Comparison of ENCODE assay signal across 17 mouse cellular contexts in genomic region chrX:85384452-85384851, GRCm38 (mm10).
DNase-seq lines count a peak whose midpoint lies in the region; ATAC-seq and TF ChIP-seq lines count a peak whose summit lies in the region.
"Had no signal": no experiment of that assay in that cellular context is flagged by ENCODE, and none has a peak within 500 bp of the region (broad histone marks: within the 10 kb centered on the region; RNA-seq: fewer than 3 reads in every experiment).

No protein-coding gene starts in this region.

- ATAC-seq in forebrain, embryonic 12.5 days (ENCODE audit: low FRiP score), result no peak
- ATAC-seq: forebrain, embryonic 14.5 days; hindbrain, postnatal 0 days had no signal

- 90% methylated on average over 2 of the region's 2 CpGs for WGBS in kidney, adult 2 months
- 97% methylated on average over 2 of the region's 2 CpGs for WGBS in forebrain, embryonic 12.5 days

- TF ChIP-seq POLR2A in kidney, adult 2 months (IDR thresholded peaks at IDR 0.05; ENCODE audit: low read depth, low read length), result no peak

- no peak overlapping the region for H3K9ac ChIP-seq in forebrain, embryonic 12.5 days
- H3K9ac ChIP-seq: heart, embryonic 12.5 days; hindbrain, embryonic 13.5 days had no signal

- no peak overlapping the region for H3K4me3 ChIP-seq in gastrocnemius, adult 2 months
- no peak overlapping the region for H3K4me3 ChIP-seq in left cerebral cortex, adult 2 months
- no peak overlapping the region for H3K4me3 ChIP-seq in kidney, adult 2 months (ENCODE audit: insufficient read depth, low read depth, low read length)
- no peak overlapping the region for H3K4me3 ChIP-seq in forebrain, embryonic 12.5 days (replicated peaks)
- H3K4me3 ChIP-seq: embryonic facial prominence, embryonic 10.5 days; heart, embryonic 12.5 days; hindbrain, embryonic 13.5 days had no signal

- H3K4me2 ChIP-seq in forebrain, embryonic 12.5 days, result no peak overlapping the region
- H3K4me2 ChIP-seq: heart, embryonic 12.5 days; hindbrain, embryonic 13.5 days had no signal

- no peaks in the 10 kb centered on the region for H3K36me3 ChIP-seq in kidney, adult 2 months (ENCODE audit: control insufficient read depth, insufficient read depth, low read length)
- H3K36me3 ChIP-seq in forebrain, embryonic 12.5 days (replicated peaks), result no peaks in the 10 kb centered on the region
- H3K36me3 ChIP-seq: embryonic facial prominence, embryonic 10.5 days; heart, embryonic 12.5 days; hindbrain, embryonic 13.5 days had no signal

- no peaks in the 10 kb centered on the region for H3K9me3 ChIP-seq in forebrain, embryonic 12.5 days
- H3K9me3 ChIP-seq: embryonic facial prominence, embryonic 10.5 days; heart, embryonic 12.5 days; hindbrain, embryonic 13.5 days had no signal

- peak; percentile 16; the same call in 1 of the 2 replicates for TF ChIP-seq CTCF in gastrocnemius, adult 2 months (IDR thresholded peaks at IDR 0.05)
- TF ChIP-seq CTCF in left cerebral cortex, adult 2 months (IDR thresholded peaks at IDR 0.05), result peak; percentile 27
- TF ChIP-seq CTCF in kidney, adult 2 months (conservative IDR thresholded peaks at IDR 0.05; ENCODE audit: insufficient read depth, insufficient read length, low read depth, low read length), result no peak

- intact Hi-C loops in gastrocnemius, adult 2 months (cut with DNase I), result no loop called here
- intact Hi-C loops in left cerebral cortex, adult 2 months (cut with DNase I), result no loop called here
- intact Hi-C loops in left cerebral cortex, postnatal 4 days (cut with DNase I), result no loop called here

- DNase-seq in gastrocnemius, adult 2 months, result no peak
- no peak for DNase-seq in gastrocnemius, postnatal 25 days
- DNase-seq in left cerebral cortex, adult 2 months (ENCODE audit: extremely low spot score in 1 of 2, low spot score in 2 of 2), result no peak
- DNase-seq in left cerebral cortex, postnatal 4 days, result no peak
- peak; percentile 1 for DNase-seq in ES-CJ7 (ENCODE audit: low read depth, low spot score)
- no peak for DNase-seq in kidney, adult 2 months
- DNase-seq: adrenal gland, postnatal 10 days; cerebellum, adult 11-12 months; cerebellum, adult 9-10 months; cerebellum, postnatal 25 days; gastrocnemius, postnatal 10 days had no signal

- no peaks in the 10 kb centered on the region for H3K4me1 ChIP-seq in kidney, adult 2 months (ENCODE audit: control insufficient read depth, insufficient read depth, low read length)
- no peaks in the 10 kb centered on the region for H3K4me1 ChIP-seq in forebrain, embryonic 12.5 days
- H3K4me1 ChIP-seq: embryonic facial prominence, embryonic 10.5 days; heart, embryonic 12.5 days; hindbrain, embryonic 13.5 days had no signal

- H3K27ac ChIP-seq in gastrocnemius, adult 2 months, result no peak overlapping the region
- H3K27ac ChIP-seq in left cerebral cortex, adult 2 months, result no peak overlapping the region
- H3K27ac ChIP-seq in kidney, adult 2 months (ENCODE audit: insufficient read depth, low read depth, low read length), result no peak overlapping the region
- H3K27ac ChIP-seq in forebrain, embryonic 12.5 days, result no peak overlapping the region
- H3K27ac ChIP-seq: embryonic facial prominence, embryonic 10.5 days; hindbrain, embryonic 13.5 days; hindbrain, postnatal 0 days had no signal

- H3K27me3 ChIP-seq in kidney, adult 2 months (replicated peaks; ENCODE audit: control insufficient read depth, insufficient read depth, low read length), result no peaks in the 10 kb centered on the region
- H3K27me3 ChIP-seq in forebrain, embryonic 12.5 days, result no peaks in the 10 kb centered on the region
- H3K27me3 ChIP-seq: heart, embryonic 12.5 days; hindbrain, embryonic 13.5 days had no signal
